Mouse (Mus musculus) thymus, adult 2 months (tissue): ENCODE measurements around the gene Cdh4.

ENCODE experiments used
- CTCF ChIP-seq: fragments of 200-500 bp; IDR thresholded peaks from 2 replicates; pipeline ENCODE4 v1.5.1; 2012; ENCODE audit warnings: mild to moderate bottlenecking, control low read depth, low read length, moderate library complexity, borderline replicate concordance; ENCODE audit not compliant: control insufficient read depth, poor library complexity, insufficient read depth; ENCODE audit errors: extremely low read depth
- POLR2A ChIP-seq: fragments of 200-500 bp; IDR thresholded peaks from 2 replicates; pipeline ENCODE4 v1.6.1; 2012; ENCODE audit warnings: mild to moderate bottlenecking, low read length, control low read depth, moderate library complexity; ENCODE audit not compliant: control insufficient read depth, poor library complexity, insufficient read depth; ENCODE audit errors: extremely low read depth

GRCm38 (mm10) chr2:179916877-179917673, 474.8 kb downstream of the Cdh4 start:
- TF ChIP-seq POLR2A (no peak), CTCF (peak; percentile 71; the same call in 1 of the 2 replicates)
